Mouse (Mus musculus): ENCODE measurements around the gene Rere.
"Not testable (repeated sequence)": the region's sequence is repeated elsewhere in the genome, so short reads cannot be mapped to it uniquely, and the experiment has no call there.

Rere gene

GRCm38 (mm10) chr4:150509026-150509712, 227.7 kb downstream of the Rere start:
- DNase-seq (ENCODE audit: low spot score) = no peak

GRCm38 (mm10) chr4:150510036-150510435, 228.6 kb downstream of the Rere start:
- no peak for DNase-seq (ENCODE audit: low spot score)

- not testable (repeated sequence) for DNase-seq (ENCODE audit: low spot score)
Measured at GRCm38 (mm10) chr4:150513387-150513786, 231.9 kb downstream of the Rere start.

GRCm38 (mm10) chr4:150516201-150516600, 234.8 kb downstream of the Rere start:
- no peak for DNase-seq (ENCODE audit: low spot score)

GRCm38 (mm10) chr4:150517381-150517780, 235.9 kb downstream of the Rere start:
- peak; percentile 85 for DNase-seq (ENCODE audit: low spot score)

- DNase-seq (ENCODE audit: low spot score) = peak; percentile 87
Measured at GRCm38 (mm10) chr4:150518826-150519225, 237.4 kb downstream of the Rere start.

GRCm38 (mm10) chr4:150520069-150520468, 238.6 kb downstream of the Rere start:
- DNase-seq (ENCODE audit: low spot score) = no peak

GRCm38 (mm10) chr4:150522425-150522824, 241.0 kb downstream of the Rere start:
- no peak for DNase-seq (ENCODE audit: low spot score)

GRCm38 (mm10) chr4:150523351-150523750, 241.9 kb downstream of the Rere start:
- peak; percentile 75 for DNase-seq (ENCODE audit: low spot score)

GRCm38 (mm10) chr4:150526269-150526668, 244.8 kb downstream of the Rere start:
- no peak for DNase-seq (ENCODE audit: low spot score)

- no peak for DNase-seq (ENCODE audit: low spot score)
Measured at GRCm38 (mm10) chr4:150528426-150528825, 247.0 kb downstream of the Rere start.

- no peak for DNase-seq (ENCODE audit: low spot score)
Measured at GRCm38 (mm10) chr4:150528846-150529245, 247.4 kb downstream of the Rere start.

GRCm38 (mm10) chr4:150531869-150532268, 250.4 kb downstream of the Rere start:
- DNase-seq (ENCODE audit: low spot score) = no peak

GRCm38 (mm10) chr4:150536821-150537510, 255.5 kb downstream of the Rere start:
- DNase-seq (ENCODE audit: low spot score) = no peak

GRCm38 (mm10) chr4:150539846-150540245, 258.4 kb downstream of the Rere start:
- DNase-seq (ENCODE audit: low spot score) = no peak

- no peak for DNase-seq (ENCODE audit: low spot score)
Measured at GRCm38 (mm10) chr4:150540392-150541094, 259.1 kb downstream of the Rere start.

- no peak for DNase-seq (ENCODE audit: low spot score)
Measured at GRCm38 (mm10) chr4:150544231-150544630, 262.8 kb downstream of the Rere start.

GRCm38 (mm10) chr4:150544652-150545258, 263.3 kb downstream of the Rere start:
- peak; percentile 58 for DNase-seq (ENCODE audit: low spot score)

GRCm38 (mm10) chr4:150545775-150546174, 264.3 kb downstream of the Rere start:
- DNase-seq (ENCODE audit: low spot score) = no peak

- not testable (repeated sequence) for DNase-seq (ENCODE audit: low spot score)
Measured at GRCm38 (mm10) chr4:150546296-150546695, 264.9 kb downstream of the Rere start.

GRCm38 (mm10) chr4:150549393-150549792, 267.9 kb downstream of the Rere start:
- no peak for DNase-seq (ENCODE audit: low spot score)

GRCm38 (mm10) chr4:150549989-150550716, 268.7 kb downstream of the Rere start:
- no peak for DNase-seq (ENCODE audit: low spot score)

All from c-Kit-positive CD71-positive TER-119-positive erythroid progenitor cells, embryonic 14.5 days (primary cell).